Mouse (Mus musculus): ENCODE measurements at regions not wholly inside any gene's neighbourhood (a gene's known extent, or its start where the extent isn't known, plus 50 kb on each side); places are given as distances from the start of the nearest gene placed in this dataset.
"Not testable (repeated sequence)": the region's sequence is repeated elsewhere in the genome, so short reads cannot be mapped to it uniquely, and the experiment has no call there.

DNA sequence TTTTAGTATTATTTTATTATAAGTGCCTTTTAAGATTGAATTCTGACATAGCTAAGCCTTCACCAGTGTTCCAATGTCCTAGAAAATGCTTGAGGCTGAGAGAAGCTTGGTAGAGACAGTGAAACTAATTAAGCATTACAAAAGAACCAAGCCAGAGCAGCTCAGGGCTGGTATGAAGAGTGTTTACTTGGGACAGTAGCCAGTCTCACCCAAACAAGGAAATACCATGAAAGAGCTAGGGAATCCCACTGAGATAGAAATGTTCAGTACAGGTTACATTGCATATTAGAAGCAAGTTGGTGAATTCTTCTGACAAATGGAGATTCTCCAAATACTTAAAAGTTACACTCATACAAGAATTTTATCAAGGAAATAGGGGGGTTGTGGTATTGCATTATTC, 54.6 kb upstream of the Galnt18 start:
- H3K9ac ChIP-seq (ENCODE audit: low read depth, low read length); ATAC-seq (ENCODE audit: low FRiP score); H3K36me3 ChIP-seq (ENCODE audit: control insufficient read depth, insufficient read depth, low read length); H3K27me3 ChIP-seq (ENCODE audit: control insufficient read depth, insufficient read depth, low read length); H3K9me3 ChIP-seq (ENCODE audit: control insufficient read depth, low read length); DNase-seq (ENCODE audit: low spot score); H3K4me3 ChIP-seq (ENCODE audit: low read depth, low read length); H3K4me1 ChIP-seq (replicated peaks; ENCODE audit: control insufficient read depth, insufficient read depth, low read length); H3K4me2 ChIP-seq (replicated peaks; ENCODE audit: low read depth, low read length); H3K27ac ChIP-seq (ENCODE audit: low read depth, low read length): not testable (repeated sequence)

DNA sequence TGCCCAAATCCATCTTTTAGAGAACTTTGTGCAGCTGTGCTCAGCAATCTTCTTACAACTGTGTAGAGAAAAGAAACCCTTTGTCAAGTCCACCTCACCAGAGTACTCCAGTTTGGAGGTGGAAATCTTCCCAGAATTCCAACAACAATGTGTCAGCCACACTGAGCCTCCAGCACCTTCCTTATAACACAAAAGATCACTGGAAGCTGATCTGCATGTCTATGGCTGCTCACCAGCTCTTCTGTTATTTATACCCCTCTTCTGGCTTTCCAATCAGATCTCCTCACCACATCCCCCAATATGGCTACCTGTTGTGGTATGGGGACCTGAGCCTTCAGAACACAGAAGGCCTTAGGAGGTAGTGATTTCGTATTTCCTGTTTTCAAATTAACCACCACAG, 50.2 kb upstream of the Galnt18 start:
- Histone ChIP-seq H3K27ac (ENCODE audit: low read depth, low read length) (no peak overlapping the region), H3K27me3 (ENCODE audit: control insufficient read depth, insufficient read depth, low read length) (no peaks in the 10 kb centered on the region), H3K4me3 (ENCODE audit: low read depth, low read length) (no peak overlapping the region), H3K36me3 (ENCODE audit: control insufficient read depth, insufficient read depth, low read length) (no peaks in the 10 kb centered on the region), H3K4me1 (replicated peaks; ENCODE audit: control insufficient read depth, insufficient read depth, low read length) (no peaks in the 10 kb centered on the region), H3K9me3 (ENCODE audit: control insufficient read depth, low read length) (no peaks in the 10 kb centered on the region), H3K9ac (ENCODE audit: low read depth, low read length) (no peak overlapping the region), H3K4me2 (replicated peaks; ENCODE audit: low read depth, low read length) (no peak overlapping the region)
- no peak for DNase-seq (ENCODE audit: low spot score)
- no peak for ATAC-seq (ENCODE audit: low FRiP score)
- 73% methylated on average over 1 of the region's 1 CpGs for WGBS
